Mouse (Mus musculus) spleen, adult 2 months (tissue): ENCODE data around the gene Prpf38b. TPM values are rescaled to one million over a fixed set of nuclear protein-coding genes. Genes with fewer than 3 reads are reported as not detected.

Experiments
- DNase-seq, 2 experiments: peaks; one replicate each; pipeline versions ENCODE4 v3.0.0 to v3.0.0-alpha.2; 2012 to 2021; ENCODE audit warnings: low spot score in 2 of 2, low read depth in 1 of 2
- H3K27ac ChIP-seq: fragments of 200-500 bp; 2 replicates; pipeline ENCODE4 v1.5.1; 2012; ENCODE audit warnings: low read length, inconsistent platforms; ENCODE audit not compliant: insufficient read depth
- H3K27me3 ChIP-seq: fragments of 200-500 bp; 2 replicates; pipeline ENCODE4 v1.6.1; 2012; ENCODE audit warnings: mild to moderate bottlenecking, moderate library complexity, low read length, inconsistent platforms; ENCODE audit not compliant: control insufficient read depth, insufficient read depth
- H3K36me3 ChIP-seq: fragments of 200-500 bp; 2 replicates; pipeline ENCODE4 v1.6.1; 2012; ENCODE audit warnings: mild to moderate bottlenecking, low read length, inconsistent platforms; ENCODE audit not compliant: control insufficient read depth, insufficient read depth
- H3K4me1 ChIP-seq: fragments of 200-500 bp; 2 replicates; pipeline ENCODE4 v1.6.1; 2011; ENCODE audit warnings: inconsistent platforms; ENCODE audit not compliant: control insufficient read depth, insufficient read depth, insufficient read length
- H3K4me3 ChIP-seq: fragments of 200-500 bp; 2 replicates; pipeline ENCODE4 v1.5.1; 2011; ENCODE audit warnings: mild to moderate bottlenecking, inconsistent platforms; ENCODE audit not compliant: insufficient read depth, insufficient read length; ENCODE audit errors: extremely low read depth
- CTCF ChIP-seq: fragments of 200-500 bp; IDR thresholded peaks from 2 replicates; pipeline ENCODE4 v1.5.1; 2011; ENCODE audit warnings: mild to moderate bottlenecking, inconsistent platforms; ENCODE audit not compliant: insufficient read depth, insufficient read length, insufficient replicate concordance; ENCODE audit errors: extremely low read depth
- POLR2A ChIP-seq: fragments of 200-500 bp; IDR thresholded peaks from 2 replicates; pipeline ENCODE4 v1.6.1; 2011; ENCODE audit warnings: low read depth, low read length, inconsistent platforms
- WGBS: fragments of 180-500 bp; shearing (Covaris S2); methylation state at CpG from one replicate; pipeline ENCODE4 v1.1.7; 2018; 5-methylcytosine and 5-hydroxymethylcytosine counted together
- polyA plus RNA-seq: library from polyadenylated mRNA; depleted of rRNA; stranded (reverse); fragments of >200 nt; gene quantifications from 2 replicates; pipeline ENCODE4 v1.2.3, GENCODE M21; 2012

Gene Prpf38b
- polyA plus RNA-seq, 1 experiment = 61.4 TPM

GRCm38 (mm10) chr3:108938691-108939090 lies 27.2 kb upstream of the Prpf38b start:
- no peak for DNase-seq
- Histone ChIP-seq H3K4me3 (no peak overlapping the region), H3K27ac (no peak overlapping the region), H3K4me1 (peaks cover 3% of the 10 kb centered on the region; the same call in 1 of the 2 replicates), H3K36me3 (no peaks in the 10 kb centered on the region), H3K27me3 (no peaks in the 10 kb centered on the region)
- WGBS = 82% methylated on average over 5 of the region's 5 CpGs
- no peak for TF ChIP-seq POLR2A
- TF ChIP-seq CTCF = no peak

- Histone ChIP-seq H3K36me3 (no peaks in the 10 kb centered on the region), H3K27me3 (no peaks in the 10 kb centered on the region), H3K27ac (no peak overlapping the region), H3K4me1 (no peaks in the 10 kb centered on the region), H3K4me3 (no peak overlapping the region)
- WGBS = 91% methylated on average over 6 of the region's 6 CpGs
- TF ChIP-seq POLR2A = no peak
- no peak for TF ChIP-seq CTCF
- no peak for DNase-seq
These were observed 22.0 kb upstream of the Prpf38b start for GRCm38 (mm10) chr3:108933557-108933956.

- Histone ChIP-seq H3K36me3 (no peaks in the 10 kb centered on the region), H3K27me3 (no peaks in the 10 kb centered on the region), H3K4me1 (no peaks in the 10 kb centered on the region), H3K4me3 (no peak overlapping the region), H3K27ac (no peak overlapping the region)
- TF ChIP-seq CTCF (no peak), POLR2A (no peak)
- WGBS = 89% methylated on average over 1 of the region's 1 CpGs
- no peak for DNase-seq
These were observed 14.8 kb upstream of the Prpf38b start for GRCm38 (mm10) chr3:108926308-108926707.

GRCm38 (mm10) chr3:108925677-108926076 lies 14.2 kb upstream of the Prpf38b start:
- H3K36me3 ChIP-seq = no peaks in the 10 kb centered on the region
- whole genome bisulfite sequencing = 95% methylated on average over 4 of the region's 4 CpGs
- H3K27ac ChIP-seq = no peak overlapping the region

GRCm38 (mm10) chr3:108921822-108922221 lies 10.3 kb upstream of the Prpf38b start:
- H3K4me3 ChIP-seq = no peak overlapping the region
- no peaks in the 10 kb centered on the region for H3K36me3 ChIP-seq
- H3K4me1 ChIP-seq = no peaks in the 10 kb centered on the region
- TF ChIP-seq CTCF (no peak), POLR2A (no peak)
- no peak overlapping the region for H3K27ac ChIP-seq
- no peak for DNase-seq
- no peaks in the 10 kb centered on the region for H3K27me3 ChIP-seq
- WGBS = 76% methylated on average over 1 of the region's 1 CpGs

More at GRCm38 (mm10) chr3:108925677-108926076, 14.2 kb upstream of the Prpf38b start:
- Histone ChIP-seq H3K4me1 (no peaks in the 10 kb centered on the region), H3K4me3 (no peak overlapping the region), H3K27me3 (no peaks in the 10 kb centered on the region)
- no peak for DNase-seq
- TF ChIP-seq CTCF (no peak), POLR2A (no peak)

GRCm38 (mm10) chr3:108920442-108921070 lies 9.0 kb upstream of the Prpf38b start:
- no peak overlapping the region for H3K27ac ChIP-seq
- DNase-seq = no peak
- WGBS = 95% methylated on average over 3 of the region's 3 CpGs
- H3K27me3 ChIP-seq = no peaks in the 10 kb centered on the region
- no peaks in the 10 kb centered on the region for H3K4me1 ChIP-seq
- no peak overlapping the region for H3K4me3 ChIP-seq
- no peaks in the 10 kb centered on the region for H3K36me3 ChIP-seq
- TF ChIP-seq POLR2A (no peak), CTCF (no peak)

GRCm38 (mm10) chr3:108918852-108919251 lies 7.3 kb upstream of the Prpf38b start:
- Histone ChIP-seq H3K4me1 (no peaks in the 10 kb centered on the region), H3K27me3 (no peaks in the 10 kb centered on the region), H3K4me3 (no peak overlapping the region), H3K27ac (no peak overlapping the region), H3K36me3 (no peaks in the 10 kb centered on the region)
- no peak for DNase-seq
- TF ChIP-seq POLR2A (no peak), CTCF (no peak)
- 92% methylated on average over 1 of the region's 1 CpGs for WGBS
